Mouse (Mus musculus): ENCODE results near the gene Gm20708. TPM values are rescaled to one million over a fixed set of nuclear protein-coding genes. Genes with fewer than 3 reads are reported as not detected.

The Gm20708 gene
- polyA plus RNA-seq, 1 experiment from 2014 or later = 0.80 TPM

DNA sequence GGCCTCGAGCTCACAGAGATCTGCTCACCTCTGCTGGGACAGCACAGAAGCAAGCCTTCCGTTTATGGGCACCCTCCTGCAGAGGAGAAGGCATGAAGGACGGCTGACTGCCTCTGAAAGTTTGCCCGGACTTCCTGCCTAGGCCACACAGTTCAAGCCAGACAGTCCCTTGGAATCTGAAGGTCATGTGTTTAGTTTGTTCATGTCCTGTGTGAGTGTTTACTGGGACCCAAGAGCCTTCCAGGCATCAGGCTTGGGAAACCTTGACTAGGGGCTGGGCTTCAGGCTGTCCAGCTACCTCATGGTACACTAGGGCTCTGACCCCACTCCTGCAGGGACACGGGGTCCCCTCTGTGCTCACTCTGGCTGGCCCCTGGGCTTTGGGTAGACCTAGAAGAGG, 76.5 kb downstream of the Gm20708 start:
- 46% methylated on average over 5 of the region's 5 CpGs for WGBS
- Histone ChIP-seq H3K36me3 (ENCODE audit: control insufficient read depth, insufficient read depth, low read length) (no peaks in the 10 kb centered on the region), H3K27ac (ENCODE audit: low read depth, low read length) (0 out of 2 replicates have a peak overlapping the region, but pooled peaks have one; percentile 13), H3K27me3 (replicated peaks; ENCODE audit: control insufficient read depth, insufficient read depth, low read length) (peaks cover 28% of the 10 kb centered on the region), H3K9me3 (ENCODE audit: control insufficient read depth, low read length) (no peaks in the 10 kb centered on the region), H3K4me2 (no peak overlapping the region), H3K4me3 (ENCODE audit: low read depth, low read length) (no peak overlapping the region), H3K9ac (ENCODE audit: low read depth, low read length) (no peak overlapping the region), H3K4me1 (replicated peaks; ENCODE audit: control insufficient read depth, insufficient read depth, low read length) (peaks cover 35% of the 10 kb centered on the region)
- no peak for ATAC-seq (replicated peaks; ENCODE audit: low FRiP score)
- no peak for DNase-seq (ENCODE audit: low spot score)

DNA sequence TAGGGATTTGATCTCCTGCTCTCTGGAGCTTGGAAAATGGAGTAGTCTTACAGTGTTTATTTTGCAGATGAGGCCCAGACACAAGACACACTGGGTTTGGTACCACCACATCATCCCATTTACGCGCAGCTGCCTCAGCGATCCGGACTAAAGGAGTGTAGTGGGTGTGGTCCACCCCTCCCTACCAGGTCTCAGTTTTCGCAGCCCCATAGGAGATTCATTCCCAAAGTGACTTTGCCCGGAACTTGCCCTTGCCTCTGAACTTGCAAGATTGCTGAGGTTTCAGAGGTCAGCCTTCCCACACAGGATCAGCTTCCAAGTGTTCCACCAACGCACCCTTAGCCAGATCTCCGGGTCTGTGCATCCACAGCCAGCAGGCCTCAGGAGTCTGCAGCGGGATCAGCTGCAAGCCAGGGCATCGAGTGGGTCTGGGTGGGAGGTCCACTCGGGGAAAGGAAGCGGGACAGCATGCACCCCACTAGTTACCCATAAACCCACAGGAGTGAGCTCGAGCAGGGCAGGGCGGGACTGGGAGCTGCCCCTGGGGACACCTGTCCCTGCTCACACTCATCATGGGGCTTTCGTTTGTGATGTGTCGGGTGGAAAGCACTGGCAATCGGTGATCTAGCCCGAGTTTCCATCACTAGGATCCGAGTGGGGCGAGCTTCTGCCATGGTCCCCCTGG, 78.8 kb downstream of the Gm20708 start:
- Histone ChIP-seq H3K9ac (ENCODE audit: low read depth, low read length) (no peak overlapping the region), H3K27ac (ENCODE audit: low read depth, low read length) (no peak overlapping the region), H3K36me3 (ENCODE audit: control insufficient read depth, insufficient read depth, low read length) (no peaks in the 10 kb centered on the region), H3K27me3 (replicated peaks; ENCODE audit: control insufficient read depth, insufficient read depth, low read length) (peaks cover 28% of the 10 kb centered on the region), H3K4me3 (ENCODE audit: low read depth, low read length) (no peak overlapping the region; the same call in 1 of the 2 replicates), H3K4me1 (replicated peaks; ENCODE audit: control insufficient read depth, insufficient read depth, low read length) (peaks cover 22% of the 10 kb centered on the region), H3K4me2 (peak overlapping the region; percentile 56), H3K9me3 (ENCODE audit: control insufficient read depth, low read length) (no peaks in the 10 kb centered on the region)
- 33% methylated on average over 20 of the region's 20 CpGs for WGBS
- ATAC-seq (replicated peaks; ENCODE audit: low FRiP score) (no peak), DNase-seq (ENCODE audit: low spot score) (no peak)

DNA sequence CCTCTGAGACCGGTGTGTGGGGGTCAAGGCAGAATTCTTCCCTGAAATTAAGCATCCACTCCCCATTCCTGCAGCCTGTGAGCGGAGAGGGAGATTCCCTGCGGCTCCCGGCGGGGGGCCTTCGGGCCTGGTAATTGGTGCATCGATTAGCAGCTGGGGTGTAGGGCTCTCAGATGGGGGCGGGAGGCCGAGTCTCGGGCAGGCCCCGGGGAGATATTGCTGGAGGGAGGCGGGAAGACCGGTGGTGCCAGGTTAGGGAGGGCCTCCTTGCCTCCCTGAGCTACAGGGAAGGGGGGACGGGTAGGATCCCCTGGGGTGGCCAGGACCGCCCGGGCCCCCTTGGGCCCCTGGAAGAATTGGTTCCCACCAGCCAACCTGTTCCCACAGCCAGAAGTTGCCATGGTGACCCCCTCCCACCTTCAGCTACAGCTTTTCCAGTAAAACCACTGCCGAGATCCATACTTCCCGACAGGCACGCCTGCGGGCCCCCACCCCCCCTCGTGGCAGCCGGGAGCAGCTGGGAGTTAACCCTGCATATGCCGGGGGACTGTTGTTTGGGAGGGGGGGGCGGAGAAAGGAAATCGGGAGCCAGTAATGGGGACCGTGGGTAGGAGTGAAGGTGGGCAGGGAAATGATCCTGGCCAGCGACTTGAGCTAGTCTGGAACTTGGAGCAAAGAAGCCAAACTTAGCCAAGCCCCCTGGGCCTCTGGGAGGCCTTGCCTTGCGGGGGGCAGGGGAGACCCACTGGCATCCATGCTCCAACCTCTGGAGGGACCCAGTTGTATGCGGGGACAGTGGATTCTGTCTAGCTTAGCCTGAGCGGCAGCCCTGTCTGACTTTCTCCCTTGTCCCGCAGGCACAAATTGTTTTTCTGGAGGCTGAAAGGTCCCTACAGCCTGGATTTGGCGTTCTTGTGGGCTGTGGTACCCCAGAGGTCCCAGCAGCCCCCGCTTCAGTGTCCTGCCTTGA, 79.7 kb downstream of the Gm20708 start:
- peaks cover 28% of the 10 kb centered on the region for H3K27me3 ChIP-seq (replicated peaks; ENCODE audit: control insufficient read depth, insufficient read depth, low read length)
- DNase-seq (ENCODE audit: low spot score) (no peak), ATAC-seq (replicated peaks; ENCODE audit: low FRiP score) (no peak)
- 22% methylated on average over 33 of the region's 33 CpGs for WGBS
- H3K27ac ChIP-seq (ENCODE audit: low read depth, low read length) = peak overlapping the region; percentile 45; the same call in 1 of the 2 replicates
- H3K4me2 ChIP-seq = peak overlapping the region; percentile 56
- 0 out of 2 replicates have a peak overlapping the region, but pooled peaks have one; percentile 5 for H3K9ac ChIP-seq (ENCODE audit: low read depth, low read length)
- H3K4me1 ChIP-seq (replicated peaks; ENCODE audit: control insufficient read depth, insufficient read depth, low read length) = peaks cover 22% of the 10 kb centered on the region
- H3K36me3 ChIP-seq (ENCODE audit: control insufficient read depth, insufficient read depth, low read length) = no peaks in the 10 kb centered on the region
- H3K9me3 ChIP-seq (ENCODE audit: control insufficient read depth, low read length) = no peaks in the 10 kb centered on the region
- H3K4me3 ChIP-seq (ENCODE audit: low read depth, low read length) = peak overlapping the region; percentile 22

Other genes with a start within 250 kb of the Gm20708 start
- 8.0 TPM in 2 replicates for gene Tnrc6c, start 155.4 kb upstream of the Gm20708 start, polyA plus RNA-seq (2014; fragmentation: Nextera tagmentation; extraction: Ambion mirVana)
- 18.6 and 18.8 TPM in 2 replicates for gene Tmc8, start 27.6 kb upstream of the Gm20708 start, polyA plus RNA-seq (2014; fragmentation: Nextera tagmentation; extraction: Ambion mirVana)
- gene Tmc6, start 27.5 kb upstream of the Gm20708 start, polyA plus RNA-seq (2014; fragmentation: Nextera tagmentation; extraction: Ambion mirVana) = 61.2 and 62.1 TPM in 2 replicates
- gene 6030468B19Rik, start 12.0 kb upstream of the Gm20708 start, polyA plus RNA-seq (2014; fragmentation: Nextera tagmentation; extraction: Ambion mirVana) = 49.3 and 54.3 TPM in 2 replicates
- gene Syngr2, start within 50 bp of the Gm20708 start, polyA plus RNA-seq (2014; fragmentation: Nextera tagmentation; extraction: Ambion mirVana) = 92.1 and 99.4 TPM in 2 replicates
- 8.4 and 11.1 TPM in 2 replicates for gene Afmid, start 16.3 kb downstream of the Gm20708 start, polyA plus RNA-seq (2014; fragmentation: Nextera tagmentation; extraction: Ambion mirVana)
- 185 and 192 TPM in 2 replicates for gene Tk1, start 16.4 kb downstream of the Gm20708 start, polyA plus RNA-seq (2014; fragmentation: Nextera tagmentation; extraction: Ambion mirVana)
- gene Birc5, start 39.6 kb downstream of the Gm20708 start, polyA plus RNA-seq (2014; fragmentation: Nextera tagmentation; extraction: Ambion mirVana) = 430 and 440 TPM in 2 replicates
- gene Tmem235, start 51.1 kb downstream of the Gm20708 start, polyA plus RNA-seq (2014; fragmentation: Nextera tagmentation; extraction: Ambion mirVana) = not detected in 2 replicates
- gene Tha1, start 63.8 kb downstream of the Gm20708 start, polyA plus RNA-seq (2014; fragmentation: Nextera tagmentation; extraction: Ambion mirVana) = 1.5 and 1.7 TPM in 2 replicates
- 3.7 and 4.6 TPM in 2 replicates for gene Socs3, start 160.4 kb downstream of the Gm20708 start, polyA plus RNA-seq (2014; fragmentation: Nextera tagmentation; extraction: Ambion mirVana)
- gene Pgs1, start 176.6 kb downstream of the Gm20708 start, polyA plus RNA-seq (2014; fragmentation: Nextera tagmentation; extraction: Ambion mirVana) = 31.5 and 31.9 TPM in 2 replicates